Mouse (Mus musculus): ENCODE measurements at regions not wholly inside any gene's neighbourhood (a gene's known extent, or its start where the extent isn't known, plus 50 kb on each side); places are given as distances from the start of the nearest gene placed in this dataset.

GRCm38 (mm10) chr13:25678221-25678735, 408.0 kb upstream of the Nrsn1 start:
- H3K9me3 ChIP-seq (replicated peaks; ENCODE audit: control insufficient read depth, low read length): no peaks in the 10 kb centered on the region
- H3K27ac ChIP-seq (ENCODE audit: low read depth): no peak overlapping the region
- DNase-seq (ENCODE audit: low spot score): no peak
- no peaks in the 10 kb centered on the region for H3K27me3 ChIP-seq (ENCODE audit: control insufficient read depth, insufficient read depth, low read length)
- TF ChIP-seq CTCF (IDR thresholded peaks at IDR 0.05; ENCODE audit: low read depth) (no peak), EP300 (IDR thresholded peaks at IDR 0.05; ENCODE audit: low read depth) (no peak)
- no peak overlapping the region for H3K4me2 ChIP-seq (ENCODE audit: low read depth, low read length)
- WGBS: 72% methylated on average over 2 of the region's 2 CpGs
- no peak overlapping the region for H3K9ac ChIP-seq (replicated peaks; ENCODE audit: low read depth, low read length)
- no peaks in the 10 kb centered on the region for H3K36me3 ChIP-seq (replicated peaks; ENCODE audit: control insufficient read depth, insufficient read depth, low read length)
- H3K4me3 ChIP-seq (ENCODE audit: low read depth, low read length): no peak overlapping the region
- no peaks in the 10 kb centered on the region for H3K4me1 ChIP-seq (ENCODE audit: control insufficient read depth, insufficient read depth)
- ATAC-seq (ENCODE audit: insufficient read depth, low read depth): no peak

GRCm38 (mm10) chr13:25675208-25675607, 404.9 kb upstream of the Nrsn1 start:
- WGBS: 67% methylated on average over 6 of the region's 6 CpGs
- ATAC-seq (ENCODE audit: insufficient read depth, low read depth): no peak
- H3K36me3 ChIP-seq (replicated peaks; ENCODE audit: control insufficient read depth, insufficient read depth, low read length): no peaks in the 10 kb centered on the region
- DNase-seq (ENCODE audit: low spot score): no peak
- H3K9ac ChIP-seq (replicated peaks; ENCODE audit: low read depth, low read length): no peak overlapping the region
- H3K9me3 ChIP-seq (replicated peaks; ENCODE audit: control insufficient read depth, low read length): no peaks in the 10 kb centered on the region
- no peak overlapping the region for H3K27ac ChIP-seq (ENCODE audit: low read depth)
- H3K27me3 ChIP-seq (ENCODE audit: control insufficient read depth, insufficient read depth, low read length): no peaks in the 10 kb centered on the region
- H3K4me2 ChIP-seq (ENCODE audit: low read depth, low read length): no peak overlapping the region
- no peaks in the 10 kb centered on the region for H3K4me1 ChIP-seq (ENCODE audit: control insufficient read depth, insufficient read depth)
- H3K4me3 ChIP-seq (ENCODE audit: low read depth, low read length): no peak overlapping the region
- no peak for TF ChIP-seq CTCF (IDR thresholded peaks at IDR 0.05; ENCODE audit: low read depth)
- no peak for TF ChIP-seq EP300 (IDR thresholded peaks at IDR 0.05; ENCODE audit: low read depth)

GRCm38 (mm10) chr13:25666022-25666421, 395.7 kb upstream of the Nrsn1 start:
- no peak for TF ChIP-seq EP300 (IDR thresholded peaks at IDR 0.05; ENCODE audit: low read depth)
- no peak for TF ChIP-seq CTCF (IDR thresholded peaks at IDR 0.05; ENCODE audit: low read depth)
- no peak overlapping the region for H3K4me2 ChIP-seq (ENCODE audit: low read depth, low read length)
- WGBS: 83% methylated on average over 3 of the region's 3 CpGs
- H3K36me3 ChIP-seq (replicated peaks; ENCODE audit: control insufficient read depth, insufficient read depth, low read length): no peaks in the 10 kb centered on the region
- no peaks in the 10 kb centered on the region for H3K9me3 ChIP-seq (replicated peaks; ENCODE audit: control insufficient read depth, low read length)
- no peaks in the 10 kb centered on the region for H3K4me1 ChIP-seq (ENCODE audit: control insufficient read depth, insufficient read depth)
- DNase-seq (ENCODE audit: low spot score) (no peak), ATAC-seq (ENCODE audit: insufficient read depth, low read depth) (no peak)
- H3K9ac ChIP-seq (replicated peaks; ENCODE audit: low read depth, low read length): no peak overlapping the region
- no peaks in the 10 kb centered on the region for H3K27me3 ChIP-seq (ENCODE audit: control insufficient read depth, insufficient read depth, low read length)
- H3K4me3 ChIP-seq (ENCODE audit: low read depth, low read length): no peak overlapping the region
- no peak overlapping the region for H3K27ac ChIP-seq (ENCODE audit: low read depth)

GRCm38 (mm10) chr13:25664963-25665606, 394.8 kb upstream of the Nrsn1 start:
- TF ChIP-seq CTCF (IDR thresholded peaks at IDR 0.05; ENCODE audit: low read depth): no peak
- no peak for TF ChIP-seq EP300 (IDR thresholded peaks at IDR 0.05; ENCODE audit: low read depth)
- Histone ChIP-seq H3K4me3 (ENCODE audit: low read depth, low read length) (no peak overlapping the region), H3K36me3 (replicated peaks; ENCODE audit: control insufficient read depth, insufficient read depth, low read length) (no peaks in the 10 kb centered on the region), H3K27me3 (ENCODE audit: control insufficient read depth, insufficient read depth, low read length) (no peaks in the 10 kb centered on the region), H3K9me3 (replicated peaks; ENCODE audit: control insufficient read depth, low read length) (no peaks in the 10 kb centered on the region), H3K4me1 (ENCODE audit: control insufficient read depth, insufficient read depth) (no peaks in the 10 kb centered on the region), H3K9ac (replicated peaks; ENCODE audit: low read depth, low read length) (no peak overlapping the region), H3K4me2 (ENCODE audit: low read depth, low read length) (no peak overlapping the region), H3K27ac (ENCODE audit: low read depth) (no peak overlapping the region)
- WGBS: 64% methylated on average over 2 of the region's 2 CpGs
- ATAC-seq (ENCODE audit: insufficient read depth, low read depth) (no peak), DNase-seq (ENCODE audit: low spot score) (no peak)

- H3K27ac ChIP-seq (ENCODE audit: low read depth): no peak overlapping the region
- TF ChIP-seq CTCF (IDR thresholded peaks at IDR 0.05; ENCODE audit: low read depth): no peak
- no peak for TF ChIP-seq EP300 (IDR thresholded peaks at IDR 0.05; ENCODE audit: low read depth)
- no peak for DNase-seq (ENCODE audit: low spot score)
- H3K4me1 ChIP-seq (ENCODE audit: control insufficient read depth, insufficient read depth): no peaks in the 10 kb centered on the region
- no peak overlapping the region for H3K4me2 ChIP-seq (ENCODE audit: low read depth, low read length)
- no peak for ATAC-seq (ENCODE audit: insufficient read depth, low read depth)
- H3K36me3 ChIP-seq (replicated peaks; ENCODE audit: control insufficient read depth, insufficient read depth, low read length): no peaks in the 10 kb centered on the region
- WGBS: 96% methylated on average over 1 of the region's 1 CpGs
- no peak overlapping the region for H3K4me3 ChIP-seq (ENCODE audit: low read depth, low read length)
- H3K27me3 ChIP-seq (ENCODE audit: control insufficient read depth, insufficient read depth, low read length): no peaks in the 10 kb centered on the region
- H3K9me3 ChIP-seq (replicated peaks; ENCODE audit: control insufficient read depth, low read length): no peaks in the 10 kb centered on the region
- H3K9ac ChIP-seq (replicated peaks; ENCODE audit: low read depth, low read length): no peak overlapping the region
Observed at GRCm38 (mm10) chr13:25648430-25648786, 378.1 kb upstream of the Nrsn1 start.

All from heart, postnatal 0 days (tissue).